Comparison of ENCODE assay signal across 11 mouse cellular contexts in genomic region chr7:67454458-67454857, GRCm38 (mm10).
"Had no signal": no experiment of that assay in that cellular context is flagged by ENCODE, and none has a peak within 500 bp of the region (broad histone marks: within the 10 kb centered on the region; RNA-seq: fewer than 3 reads in every experiment).

No protein-coding gene starts in this region.

- H3K4me3 ChIP-seq: limb, embryonic 12.5 days; liver, embryonic 13.5 days; midbrain, embryonic 12.5 days; neural tube, embryonic 13.5 days; stomach, embryonic 15.5 days had no signal

- H3K9me3 ChIP-seq: limb, embryonic 12.5 days; liver, embryonic 13.5 days; midbrain, embryonic 12.5 days; neural tube, embryonic 13.5 days; stomach, embryonic 15.5 days had no signal

- H3K27me3 ChIP-seq: limb, embryonic 12.5 days; liver, embryonic 13.5 days; midbrain, embryonic 12.5 days; neural tube, embryonic 13.5 days; stomach, embryonic 15.5 days had no signal

- DNase-seq: kidney, postnatal 25 days; liver, embryonic 13.5 days; lung, adult 18-20 months; right cerebral cortex, postnatal 14 days; thymus, adult 2 months; thymus, postnatal 25 days had no signal

- H3K36me3 ChIP-seq: limb, embryonic 12.5 days; liver, embryonic 13.5 days; midbrain, embryonic 12.5 days; neural tube, embryonic 13.5 days; stomach, embryonic 15.5 days had no signal

- ATAC-seq: midbrain, embryonic 16.5 days had no signal

- H3K4me1 ChIP-seq: midbrain, embryonic 12.5 days; neural tube, embryonic 13.5 days; stomach, embryonic 15.5 days had no signal

- H3K4me2 ChIP-seq: limb, embryonic 12.5 days; liver, embryonic 13.5 days; midbrain, embryonic 12.5 days; neural tube, embryonic 13.5 days; stomach, embryonic 15.5 days had no signal

- H3K9ac ChIP-seq: limb, embryonic 12.5 days; liver, embryonic 13.5 days; midbrain, embryonic 12.5 days; neural tube, embryonic 13.5 days; stomach, embryonic 15.5 days had no signal

- H3K27ac ChIP-seq: limb, embryonic 12.5 days; liver, embryonic 13.5 days; midbrain, embryonic 12.5 days; neural tube, embryonic 13.5 days; stomach, embryonic 15.5 days had no signal
